Comparison of ENCODE assay signal across 8 mouse cellular contexts in the genomic region with DNA sequence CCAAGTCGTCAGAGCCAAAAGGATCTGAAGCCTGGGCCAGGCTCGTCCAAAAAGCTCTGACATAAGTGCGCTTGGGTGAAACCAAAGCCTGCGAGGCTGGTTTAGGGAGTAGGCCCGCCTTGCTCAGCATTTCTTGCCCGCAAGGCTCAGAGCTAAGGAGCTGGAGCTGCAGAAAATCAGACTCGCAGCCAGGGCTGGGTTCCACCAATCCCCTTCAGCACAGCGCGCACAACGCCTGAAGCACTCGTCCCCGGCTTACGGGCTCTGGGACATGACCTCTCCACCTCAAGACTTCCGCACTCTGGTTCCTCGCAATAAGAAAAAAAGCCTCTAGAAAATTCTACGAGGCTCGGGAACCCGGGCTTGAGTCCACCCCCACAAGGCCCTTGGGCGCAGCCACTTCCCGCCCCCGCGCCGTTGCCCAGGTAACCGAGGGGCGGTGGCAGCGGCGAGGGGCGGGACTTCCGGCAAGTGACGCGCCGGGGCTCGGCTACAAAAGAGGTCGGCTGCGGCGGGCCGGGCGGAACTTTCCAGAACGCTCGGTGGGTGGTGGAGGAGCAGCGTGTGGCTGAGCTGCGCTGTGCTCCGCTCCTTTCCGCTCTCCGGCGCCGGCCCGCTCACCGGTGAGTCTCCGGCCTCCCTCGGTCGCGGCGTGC. TPM values are rescaled to one million over a fixed set of nuclear protein-coding genes. Genes with fewer than 3 reads are reported as not detected.
DNase-seq lines count a peak whose midpoint lies in the region; ATAC-seq and TF ChIP-seq lines count a peak whose summit lies in the region.

A gene (plus strand): TSS at position 140 of the 656 bp plus-strand sequence.

- no peaks in the 10 kb centered on the region for H3K27me3 ChIP-seq in heart, embryonic 12.5 days (replicated peaks)
- H3K27me3 ChIP-seq in kidney, postnatal 0 days (ENCODE audit: insufficient read depth, low read length): no peaks in the 10 kb centered on the region
- no peaks in the 10 kb centered on the region for H3K27me3 ChIP-seq in liver, embryonic 11.5 days (replicated peaks; ENCODE audit: control insufficient read depth, insufficient read depth, low read length)
- H3K27me3 ChIP-seq in stomach, embryonic 14.5 days (ENCODE audit: control insufficient read depth, insufficient read depth, low read length): no peaks in the 10 kb centered on the region

- TF ChIP-seq CTCF in kidney, postnatal 0 days (IDR thresholded peaks at IDR 0.05; ENCODE audit: low read depth): 0 out of 2 replicates have a peak, but pooled peaks have one; percentile 23

- H3K9ac ChIP-seq in heart, embryonic 12.5 days: peak within 1 kb of the TSS; percentile 92
- H3K9ac ChIP-seq in kidney, postnatal 0 days (ENCODE audit: low read depth, low read length): peak within 1 kb of the TSS; percentile 97
- peak within 1 kb of the TSS; percentile 96 for H3K9ac ChIP-seq in liver, embryonic 11.5 days (ENCODE audit: low read depth, low read length)
- H3K9ac ChIP-seq in stomach, embryonic 14.5 days (replicated peaks; ENCODE audit: low read depth, low read length): peak within 1 kb of the TSS; percentile 97

- peaks cover 27% of the 10 kb centered on the region for H3K4me1 ChIP-seq in heart, embryonic 12.5 days (replicated peaks)
- H3K4me1 ChIP-seq in kidney, postnatal 0 days (replicated peaks; ENCODE audit: insufficient read depth, low read length): peaks cover 6% of the 10 kb centered on the region
- peaks cover 34% of the 10 kb centered on the region for H3K4me1 ChIP-seq in liver, embryonic 11.5 days (replicated peaks; ENCODE audit: control insufficient read depth, insufficient read depth, low read length)
- peaks cover 18% of the 10 kb centered on the region for H3K4me1 ChIP-seq in stomach, embryonic 14.5 days (ENCODE audit: control insufficient read depth, insufficient read depth, low read length)

- peak; percentile 91 for ATAC-seq in erythroid progenitor cell, adult 5-6 weeks (replicated peaks; ENCODE audit: low FRiP score, poor library complexity, severe bottlenecking)
- peak; percentile 95 for ATAC-seq in heart, embryonic 12.5 days (ENCODE audit: insufficient number of reproducible peaks, low FRiP score)
- peak; percentile 96 for ATAC-seq in kidney, postnatal 0 days (replicated peaks; ENCODE audit: low FRiP score, low read depth)
- peak; percentile 89 for ATAC-seq in liver, embryonic 11.5 days (replicated peaks; ENCODE audit: low FRiP score)
- ATAC-seq in stomach, embryonic 14.5 days (ENCODE audit: insufficient number of reproducible peaks, insufficient read depth, low FRiP score, low read depth): peak; percentile 94

- DNase-seq in CD4-positive helper T cell, adult 2 months (ENCODE audit: low read depth, low spot score): peak; percentile 98
- DNase-seq in brain, embryonic 18.5 days (ENCODE audit: low read depth, low spot score): peak; percentile 86
- DNase-seq in kidney, postnatal 0 days (ENCODE audit: low spot score): peak; percentile 98
- peak; percentile 98 for DNase-seq in liver, embryonic 11.5 days (ENCODE audit: low spot score)
- peak; percentile 98 for DNase-seq in naive thymus-derived CD4-positive, alpha-beta T cell, adult 2 months (ENCODE audit: low read depth)

- H3K4me3 ChIP-seq in heart, embryonic 12.5 days: peak within 1 kb of the TSS; percentile 64
- H3K4me3 ChIP-seq in kidney, postnatal 0 days (replicated peaks; ENCODE audit: low read depth, low read length): peak within 1 kb of the TSS; percentile 88
- peak within 1 kb of the TSS; percentile 85 for H3K4me3 ChIP-seq in liver, embryonic 11.5 days (ENCODE audit: low read depth, low read length)
- H3K4me3 ChIP-seq in stomach, embryonic 14.5 days (ENCODE audit: low read depth, low read length): peak within 1 kb of the TSS; percentile 89

- WGBS in heart, embryonic 12.5 days: under 1% methylated on average over 54 of the region's 54 CpGs
- under 1% methylated on average over 52 of the region's 54 CpGs for WGBS in kidney, postnatal 0 days
- WGBS in liver, embryonic 11.5 days: under 1% methylated on average over 51 of the region's 54 CpGs
- under 1% methylated on average over 43 of the region's 54 CpGs for WGBS in stomach, embryonic 14.5 days

- H3K4me2 ChIP-seq in heart, embryonic 12.5 days: peak within 1 kb of the TSS; percentile 72
- H3K4me2 ChIP-seq in kidney, postnatal 0 days (ENCODE audit: low read length): peak within 1 kb of the TSS; percentile 68
- H3K4me2 ChIP-seq in liver, embryonic 11.5 days: peak within 1 kb of the TSS; percentile 93
- peak within 1 kb of the TSS; percentile 79 for H3K4me2 ChIP-seq in stomach, embryonic 14.5 days (replicated peaks; ENCODE audit: low read depth, low read length)

- H3K9me3 ChIP-seq in heart, embryonic 12.5 days (replicated peaks): no peaks in the 10 kb centered on the region
- no peaks in the 10 kb centered on the region for H3K9me3 ChIP-seq in kidney, postnatal 0 days (replicated peaks; ENCODE audit: low read length)
- H3K9me3 ChIP-seq in liver, embryonic 11.5 days (ENCODE audit: control insufficient read depth, low read length): no peaks in the 10 kb centered on the region
- no peaks in the 10 kb centered on the region for H3K9me3 ChIP-seq in stomach, embryonic 14.5 days (ENCODE audit: control insufficient read depth, low read depth, low read length)

- H3K27ac ChIP-seq in heart, embryonic 12.5 days (ENCODE audit: poor library complexity, severe bottlenecking): peak within 1 kb of the TSS; percentile 96
- H3K27ac ChIP-seq in kidney, postnatal 0 days: peak within 1 kb of the TSS; percentile 99
- H3K27ac ChIP-seq in liver, embryonic 11.5 days (ENCODE audit: low read depth, low read length): peak within 1 kb of the TSS; percentile 98
- peak within 1 kb of the TSS; percentile 100 for H3K27ac ChIP-seq in stomach, embryonic 14.5 days (ENCODE audit: low read length)

- peaks cover 24% of the 10 kb centered on the region for H3K36me3 ChIP-seq in heart, embryonic 12.5 days
- peaks cover 3% of the 10 kb centered on the region; the same call in 1 of the 2 replicates for H3K36me3 ChIP-seq in kidney, postnatal 0 days (ENCODE audit: insufficient read depth, low read length)
- peaks cover 17% of the 10 kb centered on the region; the same call in 1 of the 2 replicates for H3K36me3 ChIP-seq in liver, embryonic 11.5 days (ENCODE audit: control insufficient read depth, insufficient read depth, low read length)
- peaks cover 27% of the 10 kb centered on the region for H3K36me3 ChIP-seq in stomach, embryonic 14.5 days (ENCODE audit: control insufficient read depth, insufficient read depth, low read length)

RNA-seq across cellular contexts. Expression of the gene that starts here (rescaled TPM):
- total RNA-seq in erythroid progenitor cell, adult 5-6 weeks (2015; ENCODE audit: low replicate concordance): 41.1 and 51.2 TPM in 2 replicates
- total RNA-seq in erythroid progenitor cell, adult 5-6 weeks (2017; ENCODE audit: low replicate concordance): 69.0 and 75.1 TPM in 2 replicates
- polyA plus RNA-seq in heart, embryonic 12.5 days (2016; fragmentation: Nextera tagmentation; extraction: Ambion mirVana): 303 and 308 TPM in 2 replicates
- 417 and 435 TPM in 2 replicates for polyA plus RNA-seq in kidney, postnatal 0 days (2015; fragmentation: Nextera tagmentation; extraction: Ambion mirVana)
- 389 and 420 TPM in 2 replicates for polyA plus RNA-seq in liver, embryonic 11.5 days (2014; fragmentation: Nextera tagmentation; extraction: Ambion mirVana)
- polyA plus RNA-seq in stomach, embryonic 14.5 days (2014; fragmentation: Nextera tagmentation; extraction: Ambion mirVana): 370 and 388 TPM in 2 replicates

Comparison
In these comparisons a context has a peak if more than half of its experiments do, and no peak if none do; other contexts are left out.
1. Peak in every context shown above with its lines: DNase-seq, ATAC-seq, H3K4me3 ChIP-seq and H3K27ac ChIP-seq.